Mouse (Mus musculus) embryonic facial prominence, embryonic 13.5 days (tissue): ENCODE results near the gene Zfp770. TPM values are rescaled to one million over a fixed set of nuclear protein-coding genes. Genes with fewer than 3 reads are reported as not detected.

Source experiments
- ATAC-seq: fragments of 200-750 bp; cut with Nextera tagmentation; 2 replicates; pipeline ENCODE4 v1.8.0; 2017; ENCODE audit warnings: low read depth; ENCODE audit not compliant: insufficient number of reproducible peaks, insufficient read depth, low FRiP score, low TSS enrichment
- H3K27ac ChIP-seq: fragments of 300-500 bp; sonication (generic); 2 replicates; pipeline ENCODE4 v1.5.1; 2015; ENCODE audit warnings: moderate library complexity, mild to moderate bottlenecking, inconsistent platforms
- H3K27me3 ChIP-seq: fragments of 300-500 bp; sonication (generic); 2 replicates; pipeline ENCODE4 v1.6.1; 2015; ENCODE audit warnings: mild to moderate bottlenecking, inconsistent platforms
- H3K36me3 ChIP-seq: fragments of 300-500 bp; sonication (generic); 2 replicates; pipeline ENCODE4 v1.6.1; 2015; ENCODE audit warnings: mild to moderate bottlenecking, inconsistent platforms
- H3K4me1 ChIP-seq: fragments of 300-500 bp; sonication (generic); 2 replicates; pipeline ENCODE4 v1.6.1; 2015; ENCODE audit warnings: inconsistent platforms
- H3K4me2 ChIP-seq: fragments of 300-500 bp; sonication (generic); 2 replicates; pipeline ENCODE4 v1.6.1; 2015; ENCODE audit warnings: moderate library complexity, mild to moderate bottlenecking, inconsistent platforms
- H3K4me3 ChIP-seq: fragments of 300-500 bp; sonication (generic); 2 replicates; pipeline ENCODE4 v1.5.1; 2015; ENCODE audit warnings: mild to moderate bottlenecking, inconsistent platforms
- H3K9ac ChIP-seq: fragments of 300-500 bp; sonication (generic); 2 replicates; pipeline ENCODE4 v1.6.1; 2015; ENCODE audit warnings: mild to moderate bottlenecking, inconsistent platforms
- H3K9me3 ChIP-seq: fragments of 300-500 bp; sonication (generic); 2 replicates; pipeline ENCODE4 v1.6.1; 2016; ENCODE audit warnings: inconsistent platforms
- WGBS: fragments of 180-500 bp; shearing (Covaris S2); methylation state at CpG from one replicate; pipeline ENCODE4 v1.1.7; 2015; ENCODE audit warnings: mixed read lengths; 5-methylcytosine and 5-hydroxymethylcytosine counted together
- polyA plus RNA-seq: library from polyadenylated mRNA; unstranded; fragments of >200 nt; fragmentation: Nextera tagmentation; extraction: Ambion mirVana; gene quantifications from 2 replicates; pipeline ENCODE4 v1.2.1, GENCODE M21; 2015

Gene Zfp770
- polyA plus RNA-seq, 1 experiment from 2014 or later, result 3.9 TPM

- WGBS, result 36% methylated on average over 4 of the region's 4 CpGs
- no peak for ATAC-seq
- Histone ChIP-seq H3K27ac (no peak overlapping the region), H3K9me3 (no peaks in the 10 kb centered on the region), H3K4me3 (no peak overlapping the region), H3K27me3 (no peaks in the 10 kb centered on the region), H3K4me2 (no peak overlapping the region), H3K36me3 (no peaks in the 10 kb centered on the region), H3K9ac (no peak overlapping the region), H3K4me1 (peaks cover 10% of the 10 kb centered on the region)
Observed at GRCm38 (mm10) chr2:114177802-114178733, 23.2 kb downstream of the Zfp770 start.

DNA sequence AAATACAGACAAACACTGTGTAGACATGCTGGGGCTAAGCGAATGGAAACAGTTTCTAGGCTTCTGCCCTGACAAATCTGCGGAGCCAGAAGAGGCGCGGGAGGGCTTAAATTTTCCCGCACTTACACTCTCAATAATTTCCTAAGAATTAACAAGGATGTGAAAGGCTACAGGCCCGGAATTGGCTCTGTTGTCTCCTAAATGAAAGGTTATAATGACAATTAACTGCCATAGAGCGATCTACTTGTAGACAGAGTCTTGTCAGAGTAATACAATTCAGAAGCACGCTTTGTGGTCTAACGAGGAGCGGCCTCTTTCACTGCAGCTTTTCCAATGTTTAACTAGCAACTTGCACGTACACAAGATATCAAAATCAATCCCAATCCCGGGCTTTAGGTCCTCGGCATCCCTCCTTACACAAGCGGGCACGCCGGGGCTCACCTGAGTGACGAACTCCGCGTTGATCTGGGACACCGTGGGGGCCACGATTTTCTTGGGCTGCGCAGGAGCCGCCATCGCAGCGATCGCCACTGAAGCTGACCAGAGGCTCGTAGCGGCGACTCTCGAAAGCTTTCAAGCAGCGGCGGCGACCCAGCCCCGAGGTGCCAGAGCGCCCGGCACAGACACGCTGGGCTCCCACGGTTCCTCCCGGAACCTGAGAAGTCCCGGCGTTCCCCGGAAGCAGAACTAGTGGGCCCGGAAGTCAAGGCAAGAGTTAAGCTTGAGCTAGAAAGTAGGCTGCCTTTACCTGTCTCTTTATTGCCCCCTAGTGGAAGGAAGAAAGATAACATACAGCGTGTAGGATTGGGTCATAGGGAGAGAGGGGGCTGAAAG lies 26.4 kb downstream of the Zfp770 start:
- Histone ChIP-seq H3K9ac (peak overlapping the region; percentile 90), H3K4me1 (peaks cover 10% of the 10 kb centered on the region), H3K27ac (no peak overlapping the region), H3K4me2 (peak overlapping the region; percentile 90), H3K9me3 (no peaks in the 10 kb centered on the region), H3K36me3 (peaks cover 13% of the 10 kb centered on the region), H3K4me3 (peak overlapping the region; percentile 89), H3K27me3 (no peaks in the 10 kb centered on the region)
- peak; percentile 86 for ATAC-seq
- WGBS, result under 1% methylated on average over 44 of the region's 44 CpGs

DNA sequence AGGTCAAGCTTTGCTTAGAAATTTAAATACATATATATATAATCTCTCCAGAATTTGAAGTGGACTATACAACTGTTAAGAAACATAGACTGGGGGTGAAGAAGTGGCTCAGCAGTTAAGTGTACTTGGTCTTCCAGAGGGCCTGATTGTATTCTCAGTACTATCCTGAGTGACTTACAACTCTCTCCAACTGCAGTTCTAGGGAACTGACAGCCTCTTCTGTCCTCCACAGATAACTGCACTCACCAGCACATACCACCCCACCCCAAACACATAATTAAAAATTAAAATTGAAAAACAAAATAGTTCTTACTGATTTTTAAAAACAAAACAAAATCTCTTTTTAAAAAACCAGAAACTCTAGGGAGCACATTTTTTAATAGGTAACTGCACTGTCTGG lies 28.0 kb downstream of the Zfp770 start:
- peaks cover 10% of the 10 kb centered on the region for H3K4me1 ChIP-seq
- peaks cover 19% of the 10 kb centered on the region for H3K36me3 ChIP-seq
- no peak overlapping the region for H3K27ac ChIP-seq
- ATAC-seq, result no peak
- no peaks in the 10 kb centered on the region for H3K27me3 ChIP-seq
- H3K9me3 ChIP-seq, result no peaks in the 10 kb centered on the region
- H3K4me3 ChIP-seq, result no peak overlapping the region
- no peak overlapping the region for H3K4me2 ChIP-seq
- no peak overlapping the region for H3K9ac ChIP-seq

DNA sequence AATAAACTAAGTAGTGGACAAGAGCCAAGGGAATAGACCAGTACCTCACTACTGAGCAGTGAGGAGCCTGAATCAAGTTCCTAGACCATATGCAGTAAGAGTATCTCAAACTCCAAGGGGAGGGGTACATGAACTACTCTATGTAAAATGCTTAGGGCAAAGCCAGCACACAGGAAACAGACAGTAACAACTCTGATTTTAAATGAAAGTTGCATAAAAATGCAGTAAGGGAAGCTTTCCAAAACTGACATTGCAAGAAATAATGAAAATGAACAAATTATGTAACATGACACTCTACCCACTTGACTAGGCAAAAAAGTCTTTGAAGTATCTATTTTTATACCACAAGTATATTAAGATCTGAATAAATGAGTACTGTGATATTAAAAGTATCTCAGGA lies 33.4 kb downstream of the Zfp770 start:
- ATAC-seq, result no peak
- no peaks in the 10 kb centered on the region for H3K9me3 ChIP-seq
- no peak overlapping the region for H3K27ac ChIP-seq
- H3K4me2 ChIP-seq, result no peak overlapping the region
- no peak overlapping the region for H3K4me3 ChIP-seq
- no peaks in the 10 kb centered on the region for H3K4me1 ChIP-seq
- no peak overlapping the region for H3K9ac ChIP-seq
- peaks cover 53% of the 10 kb centered on the region for H3K36me3 ChIP-seq
- H3K27me3 ChIP-seq, result no peaks in the 10 kb centered on the region

GRCm38 (mm10) chr2:114161978-114162377 lies 39.3 kb downstream of the Zfp770 start:
- Histone ChIP-seq H3K4me1 (no peaks in the 10 kb centered on the region), H3K27ac (no peak overlapping the region), H3K27me3 (no peaks in the 10 kb centered on the region), H3K9ac (no peak overlapping the region), H3K4me2 (no peak overlapping the region), H3K4me3 (no peak overlapping the region), H3K9me3 (no peaks in the 10 kb centered on the region), H3K36me3 (peaks cover 77% of the 10 kb centered on the region)
- ATAC-seq, result no peak
- 90% methylated on average over 1 of the region's 1 CpGs for WGBS

GRCm38 (mm10) chr2:114157345-114157744 lies 43.9 kb downstream of the Zfp770 start:
- H3K9ac ChIP-seq, result no peak overlapping the region
- H3K9me3 ChIP-seq, result no peaks in the 10 kb centered on the region
- no peak overlapping the region for H3K4me3 ChIP-seq
- peaks cover 80% of the 10 kb centered on the region for H3K36me3 ChIP-seq
- no peaks in the 10 kb centered on the region for H3K4me1 ChIP-seq
- no peak for ATAC-seq
- no peak overlapping the region for H3K27ac ChIP-seq
- no peak overlapping the region for H3K4me2 ChIP-seq
- no peaks in the 10 kb centered on the region for H3K27me3 ChIP-seq
- 88% methylated on average over 4 of the region's 4 CpGs for WGBS

DNA sequence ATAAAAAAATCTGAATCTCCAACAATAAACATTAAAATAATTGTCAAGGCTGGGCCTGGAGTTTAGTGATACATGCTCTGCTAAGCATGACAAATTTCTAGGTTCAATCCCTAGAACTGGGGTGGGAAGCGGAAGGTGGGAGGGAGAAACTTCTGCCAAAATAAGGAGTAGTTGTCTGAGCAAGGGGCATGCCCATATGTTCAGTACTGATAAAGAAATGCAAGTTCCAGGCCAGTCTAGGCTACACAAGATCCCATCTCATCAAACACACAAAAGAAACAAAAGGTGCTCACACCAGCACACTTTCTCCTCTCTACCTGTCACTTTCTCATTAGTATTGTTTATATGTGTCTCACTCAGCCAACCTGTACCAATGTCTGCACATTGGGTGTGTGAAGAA lies 44.6 kb downstream of the Zfp770 start:
- H3K4me3 ChIP-seq, result no peak overlapping the region
- no peaks in the 10 kb centered on the region for H3K9me3 ChIP-seq
- no peak overlapping the region for H3K27ac ChIP-seq
- WGBS, result 89% methylated on average over 1 of the region's 1 CpGs
- ATAC-seq, result no peak
- H3K4me2 ChIP-seq, result no peak overlapping the region
- no peaks in the 10 kb centered on the region for H3K27me3 ChIP-seq
- H3K9ac ChIP-seq, result no peak overlapping the region
- H3K36me3 ChIP-seq, result peaks cover 79% of the 10 kb centered on the region
- no peaks in the 10 kb centered on the region for H3K4me1 ChIP-seq

- no peak overlapping the region for H3K4me3 ChIP-seq
- H3K9me3 ChIP-seq, result no peaks in the 10 kb centered on the region
Observed at GRCm38 (mm10) chr2:114153247-114153646, 48.0 kb downstream of the Zfp770 start.

DNA sequence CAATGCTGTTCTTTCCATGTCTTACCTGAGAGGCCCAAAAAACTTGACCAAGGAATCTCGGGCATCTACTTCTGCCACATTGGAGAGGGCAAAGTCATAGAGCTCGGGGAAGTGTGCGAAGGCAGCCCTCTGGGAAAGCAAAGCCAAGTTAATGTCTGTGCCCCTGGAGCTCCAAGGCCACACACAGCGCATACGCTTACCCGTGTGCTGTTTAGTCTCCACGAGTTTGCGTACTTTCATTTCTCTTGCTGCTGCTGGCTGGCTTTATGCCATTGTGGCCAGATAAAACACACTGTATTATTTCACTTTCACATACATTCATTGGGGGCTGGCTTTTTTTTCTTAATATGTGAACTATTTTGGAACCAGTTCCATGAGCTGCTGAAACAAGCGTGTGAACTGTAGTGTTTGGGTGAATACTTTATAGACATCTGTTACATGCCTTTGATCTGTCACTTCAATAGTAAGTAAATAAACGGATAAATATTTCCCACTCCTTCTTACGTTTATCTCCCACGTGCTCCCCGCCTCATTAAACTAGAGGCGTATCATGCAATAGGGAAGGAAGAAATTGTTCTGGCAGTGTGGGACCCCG lies 54.3 kb downstream of the Zfp770 start:
- Histone ChIP-seq H3K36me3 (peaks cover 78% of the 10 kb centered on the region), H3K27ac (no peak overlapping the region)
- WGBS, result 92% methylated on average over 15 of the region's 15 CpGs

More at GRCm38 (mm10) chr2:114153247-114153646, 48.0 kb downstream of the Zfp770 start:
- H3K9ac ChIP-seq, result no peak overlapping the region
- H3K27ac ChIP-seq, result no peak overlapping the region
- no peak overlapping the region for H3K4me2 ChIP-seq
- 91% methylated on average over 6 of the region's 6 CpGs for WGBS
- H3K27me3 ChIP-seq, result no peaks in the 10 kb centered on the region
- ATAC-seq, result no peak
- H3K36me3 ChIP-seq, result peaks cover 81% of the 10 kb centered on the region
- H3K4me1 ChIP-seq, result no peaks in the 10 kb centered on the region

DNA sequence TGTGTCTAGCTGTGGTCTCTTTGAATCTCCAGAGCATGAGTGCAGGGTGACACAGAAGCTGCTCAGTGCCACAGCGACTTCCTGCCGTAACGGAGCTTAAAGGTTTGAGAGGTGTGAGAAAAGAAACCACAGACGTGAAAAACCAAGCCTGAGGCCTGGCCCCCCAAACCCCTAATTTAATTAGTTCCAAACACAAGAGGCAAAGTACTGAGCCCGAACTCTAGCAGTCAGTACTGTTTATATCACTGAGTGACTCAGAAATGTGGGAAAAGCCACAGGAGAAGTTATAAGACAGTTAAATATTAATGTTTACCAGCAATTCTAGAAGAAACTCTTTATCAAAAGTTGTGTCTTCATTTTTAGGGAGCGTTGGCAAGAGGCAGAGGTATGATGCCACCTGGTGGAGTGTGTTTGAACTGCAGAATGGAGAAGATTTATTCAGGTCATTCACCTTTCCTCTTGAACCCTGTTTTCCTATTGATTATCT lies 55.9 kb downstream of the Zfp770 start:
- no peaks in the 10 kb centered on the region for H3K4me1 ChIP-seq
- no peak overlapping the region for H3K9ac ChIP-seq
- no peak for ATAC-seq
- no peaks in the 10 kb centered on the region for H3K9me3 ChIP-seq
- H3K4me3 ChIP-seq, result no peak overlapping the region
- WGBS, result 63% methylated on average over 6 of the region's 6 CpGs
- no peak overlapping the region for H3K4me2 ChIP-seq
- H3K27me3 ChIP-seq, result no peaks in the 10 kb centered on the region
- peaks cover 82% of the 10 kb centered on the region for H3K36me3 ChIP-seq
- H3K27ac ChIP-seq, result no peak overlapping the region

More for the DNA sequence above, 54.3 kb downstream of the Zfp770 start:
- Histone ChIP-seq H3K4me2 (no peak overlapping the region), H3K9ac (no peak overlapping the region), H3K4me3 (no peak overlapping the region), H3K27me3 (no peaks in the 10 kb centered on the region), H3K9me3 (no peaks in the 10 kb centered on the region), H3K4me1 (no peaks in the 10 kb centered on the region)
- ATAC-seq, result no peak

GRCm38 (mm10) chr2:114144915-114145314 lies 56.4 kb downstream of the Zfp770 start:
- Histone ChIP-seq H3K27ac (no peak overlapping the region), H3K4me1 (no peaks in the 10 kb centered on the region), H3K4me3 (no peak overlapping the region), H3K9me3 (no peaks in the 10 kb centered on the region), H3K27me3 (no peaks in the 10 kb centered on the region), H3K9ac (no peak overlapping the region), H3K36me3 (peaks cover 82% of the 10 kb centered on the region), H3K4me2 (no peak overlapping the region)
- ATAC-seq, result no peak
- WGBS, result 89% methylated on average over 5 of the region's 5 CpGs
